Mouse (Mus musculus) macrophage (primary cell): ENCODE data around the gene Gm17374. TPM values are rescaled to one million over a fixed set of nuclear protein-coding genes. Genes with fewer than 3 reads are reported as not detected.
A peak's percentile ranks its signal among the peaks of the same experiment; 100 is the strongest.
"Not testable (repeated sequence)": the region's sequence is repeated elsewhere in the genome, so short reads cannot be mapped to it uniquely, and the experiment has no call there.

Source experiments
- H3K27ac ChIP-seq: fragments of 350-480 bp; formaldehyde crosslinking; 2 replicates; pipeline ENCODE4 v1.9.0; 2021
- H3K36me3 ChIP-seq: fragments of 350-480 bp; formaldehyde crosslinking; 2 replicates; pipeline ENCODE4 v1.9.0; 2021; ENCODE audit errors: inconsistent target
- H3K4me3 ChIP-seq: fragments of 350-480 bp; formaldehyde crosslinking; 2 replicates; pipeline ENCODE4 v1.9.0; 2021; ENCODE audit errors: inconsistent target
- H3K79me2 ChIP-seq: fragments of 350-480 bp; formaldehyde crosslinking; 2 replicates; pipeline ENCODE4 v1.9.0; 2021; ENCODE audit errors: inconsistent target
- WGBS: methylation state at CpG from one replicate; pipeline ENCODE4 v1.1.7; 2026; ENCODE audit warnings: inconsistent platforms; ENCODE audit not compliant: missing documents; 5-methylcytosine and 5-hydroxymethylcytosine counted together
- polyA plus RNA-seq: library from polyadenylated mRNA; stranded (reverse); fragments of 250-400 nt; gene quantifications from 3 replicates; pipeline ENCODE4 v1.2.4, GENCODE M21; 2018; ENCODE audit warnings: inconsistent platforms
- total RNA-seq, 78 experiments: library from RNA; depleted of rRNA; stranded (reverse); fragments of 250-400 nt; gene quantifications; 1 replicate in 9 of 78; 2 replicates in 24 of 78; 3 replicates in 43 of 78; 4 replicates in 2 of 78; pipeline ENCODE4 v1.2.4; 2018; ENCODE audit warnings: inconsistent platforms in 56 of 78

The Gm17374 gene
- not detected for total RNA-seq (2018; cell fraction: chromatin; rRNA removed)
- not detected for total RNA-seq (2018; cell fraction: cytosol; rRNA removed)
- not detected for total RNA-seq (2018; cell fraction: nucleus; rRNA removed)
- polyA plus RNA-seq: not detected in 3 replicates

GRCm38 (mm10) chr2:140151743-140152142 is at the start of gene Gm17374:
Gene Gm17374 (plus strand): TSS chr2:140152043.
- peaks cover 62% of the 10 kb centered on the region for H3K36me3 ChIP-seq
- not testable (repeated sequence) for H3K4me3 ChIP-seq, H3K79me2 ChIP-seq, H3K27ac ChIP-seq
- WGBS: 100% methylated on average over 1 of the region's 4 CpGs

GRCm38 (mm10) chr2:140104951-140105350 is 46.9 kb upstream of the Gm17374 start:
- Histone ChIP-seq H3K27ac (no peak overlapping the region), H3K4me3 (no peak overlapping the region), H3K79me2 (no peaks in the 10 kb centered on the region), H3K36me3 (no peaks in the 10 kb centered on the region)
- 49% methylated on average over 3 of the region's 3 CpGs for WGBS

- H3K79me2 ChIP-seq: no peaks in the 10 kb centered on the region
- H3K4me3 ChIP-seq: no peak overlapping the region
- no peaks in the 10 kb centered on the region for H3K36me3 ChIP-seq
- 93% methylated on average over 4 of the region's 4 CpGs for WGBS
- H3K27ac ChIP-seq: no peak overlapping the region
Observed at GRCm38 (mm10) chr2:140107641-140108040, 44.2 kb upstream of the Gm17374 start.

GRCm38 (mm10) chr2:140108945-140109344 is 42.9 kb upstream of the Gm17374 start:
- H3K4me3 ChIP-seq: no peak overlapping the region
- no peaks in the 10 kb centered on the region for H3K79me2 ChIP-seq
- H3K27ac ChIP-seq: no peak overlapping the region
- no peaks in the 10 kb centered on the region for H3K36me3 ChIP-seq
- WGBS: 50% methylated on average over 1 of the region's 1 CpGs

GRCm38 (mm10) chr2:140113851-140114250 is 38.0 kb upstream of the Gm17374 start:
- Histone ChIP-seq H3K36me3 (no peaks in the 10 kb centered on the region), H3K27ac (no peak overlapping the region), H3K4me3 (no peak overlapping the region), H3K79me2 (no peaks in the 10 kb centered on the region)
- 75% methylated on average over 8 of the region's 8 CpGs for WGBS

- no peak overlapping the region for H3K4me3 ChIP-seq
- H3K79me2 ChIP-seq: no peaks in the 10 kb centered on the region
- WGBS: 100% methylated on average over 2 of the region's 2 CpGs
- peaks cover 51% of the 10 kb centered on the region for H3K36me3 ChIP-seq
- no peak overlapping the region for H3K27ac ChIP-seq
Observed at GRCm38 (mm10) chr2:140125516-140125915, 26.3 kb upstream of the Gm17374 start.

GRCm38 (mm10) chr2:140159186-140159730 is 7.4 kb downstream of the Gm17374 start:
- no peak overlapping the region for H3K4me3 ChIP-seq
- no peak overlapping the region for H3K27ac ChIP-seq
- H3K36me3 ChIP-seq: peaks cover 44% of the 10 kb centered on the region
- whole genome bisulfite sequencing: 72% methylated on average over 3 of the region's 3 CpGs
- no peaks in the 10 kb centered on the region; the same call in 1 of the 2 replicates for H3K79me2 ChIP-seq

GRCm38 (mm10) chr2:140163351-140163854 is 11.6 kb downstream of the Gm17374 start:
- peaks cover 37% of the 10 kb centered on the region for H3K79me2 ChIP-seq
- WGBS: 87% methylated on average over 5 of the region's 5 CpGs
- no peak overlapping the region for H3K4me3 ChIP-seq
- H3K27ac ChIP-seq: no peak overlapping the region
- peaks cover 15% of the 10 kb centered on the region for H3K36me3 ChIP-seq

- Histone ChIP-seq H3K36me3 (peaks cover 4% of the 10 kb centered on the region), H3K27ac (no peak overlapping the region), H3K79me2 (peaks cover 70% of the 10 kb centered on the region), H3K4me3 (peak overlapping the region; percentile 99; the same call in 1 of the 2 replicates)
- 63% methylated on average over 1 of the region's 1 CpGs for WGBS
Observed at GRCm38 (mm10) chr2:140169057-140169456, 17.2 kb downstream of the Gm17374 start.

GRCm38 (mm10) chr2:140170127-140170802 is 18.4 kb downstream of the Gm17374 start, which contains the start of the genes Esf1 and Ndufaf5:
Gene Esf1 (minus strand): TSS chr2:140170564.
Gene Ndufaf5 (plus strand): TSS chr2:140170649.
- WGBS: under 1% methylated on average over 43 of the region's 43 CpGs
- peak within 1 kb of the TSS; percentile 99 for H3K4me3 ChIP-seq

GRCm38 (mm10) chr2:140170803-140171553 is 19.1 kb downstream of the Gm17374 start:
- Histone ChIP-seq H3K27ac (0 out of 2 replicates have a peak overlapping the region, but pooled peaks have one; percentile 12), H3K79me2 (peaks cover 58% of the 10 kb centered on the region), H3K36me3 (no peaks in the 10 kb centered on the region), H3K4me3 (peak overlapping the region; percentile 99)
- WGBS: 10% methylated on average over 27 of the region's 28 CpGs

More at GRCm38 (mm10) chr2:140170127-140170802, 18.4 kb downstream of the Gm17374 start, which contains the start of the genes Esf1 and Ndufaf5:
- Histone ChIP-seq H3K79me2 (peaks cover 65% of the 10 kb centered on the region), H3K36me3 (no peaks in the 10 kb centered on the region), H3K27ac (peak within 1 kb of the TSS; percentile 16; the same call in 1 of the 2 replicates)

- 93% methylated on average over 3 of the region's 3 CpGs for WGBS
- not testable (repeated sequence) for H3K36me3 ChIP-seq, H3K79me2 ChIP-seq, H3K4me3 ChIP-seq, H3K27ac ChIP-seq
Observed at GRCm38 (mm10) chr2:140185685-140186210, 33.9 kb downstream of the Gm17374 start.

- Histone ChIP-seq H3K27ac (no peak overlapping the region), H3K4me3 (no peak overlapping the region), H3K79me2 (no peaks in the 10 kb centered on the region), H3K36me3 (peaks cover 23% of the 10 kb centered on the region)
- WGBS: 82% methylated on average over 2 of the region's 2 CpGs
Observed at GRCm38 (mm10) chr2:140200713-140201112, 48.9 kb downstream of the Gm17374 start.

GRCm38 (mm10) chr2:140202573-140202972 is 50.7 kb downstream of the Gm17374 start:
- no peak overlapping the region for H3K4me3 ChIP-seq
- H3K27ac ChIP-seq: no peak overlapping the region
- no peaks in the 10 kb centered on the region for H3K79me2 ChIP-seq
- peaks cover 23% of the 10 kb centered on the region for H3K36me3 ChIP-seq
- WGBS: 88% methylated on average over 5 of the region's 5 CpGs
